Mouse (Mus musculus) myocyte (in vitro differentiated cells): Measurements from ENCODE around the gene Olfr536. TPM values are rescaled to one million over a fixed set of nuclear protein-coding genes. Genes with fewer than 3 reads are reported as not detected.
"Not testable (repeated sequence)": the region's sequence is repeated elsewhere in the genome, so short reads cannot be mapped to it uniquely, and the experiment has no call there.

ENCODE experiments used
- H3K27me3 ChIP-seq: one replicate; pipeline ENCODE4 v1.6.1; 2011; ENCODE audit not compliant: control insufficient read depth, insufficient read depth, insufficient read length
- H3K36me3 ChIP-seq: one replicate; pipeline ENCODE4 v1.6.1; 2011; ENCODE audit not compliant: control insufficient read depth, insufficient read depth
- H3K4me2 ChIP-seq: one replicate; pipeline ENCODE4 v1.6.1; 2011; ENCODE audit warnings: low read depth, control low read depth
- H3K4me3 ChIP-seq: one replicate; pipeline ENCODE4 v1.5.1; 2011; ENCODE audit warnings: mild to moderate bottlenecking, control low read depth, moderate library complexity
- H3K79me2 ChIP-seq: one replicate; pipeline ENCODE4 v1.6.1; 2011; ENCODE audit not compliant: control insufficient read depth, insufficient read depth
- H3ac ChIP-seq: one replicate; pipeline ENCODE4 v1.6.1; 2011; ENCODE audit not compliant: control insufficient read depth, insufficient read length
- CEBPB ChIP-seq: IDR thresholded peaks from 2 replicates; pipeline ENCODE4 v1.6.1; 2011; ENCODE audit warnings: mild to moderate bottlenecking, moderate library complexity; ENCODE audit not compliant: poor library complexity, insufficient read depth, severe bottlenecking
- E2F4 ChIP-seq: IDR thresholded peaks from one replicate; pipeline ENCODE4 v1.6.1; 2011; ENCODE audit warnings: mild to moderate bottlenecking, control low read depth, moderate library complexity; ENCODE audit not compliant: insufficient read depth
- MAX ChIP-seq: IDR thresholded peaks from one replicate; pipeline ENCODE4 v1.6.1; 2011; ENCODE audit warnings: low read depth, mild to moderate bottlenecking, control low read depth
- MYOD1 ChIP-seq, 3 experiments: IDR thresholded peaks; one replicate each; pipeline ENCODE4 v1.6.1; 2011; ENCODE audit warnings: control low read depth in 2 of 3, low read depth in 2 of 3, mild to moderate bottlenecking in 2 of 3, moderate library complexity in 1 of 3; ENCODE audit not compliant: insufficient read length in 2 of 3, control insufficient read depth in 1 of 3
- MYOG ChIP-seq, 3 experiments: IDR thresholded peaks; one replicate each; pipeline ENCODE4 v1.6.1; 2011; ENCODE audit warnings: control low read depth in 2 of 3, low read depth in 2 of 3, mild to moderate bottlenecking in 2 of 3; ENCODE audit not compliant: insufficient read length in 2 of 3, control insufficient read depth in 1 of 3, insufficient read depth in 1 of 3
- POLR2A ChIP-seq: IDR thresholded peaks from one replicate; pipeline ENCODE4 v1.6.1; 2011; ENCODE audit warnings: low read depth, mild to moderate bottlenecking, control low read depth, moderate library complexity; ENCODE audit not compliant: insufficient read length
- POLR2AphosphoS2 ChIP-seq: IDR thresholded peaks from one replicate; pipeline ENCODE4 v1.6.1; 2011; ENCODE audit warnings: low read depth, control low read depth; ENCODE audit not compliant: insufficient read length
- REST ChIP-seq: IDR thresholded peaks from one replicate; pipeline ENCODE4 v1.6.1; 2011; ENCODE audit warnings: mild to moderate bottlenecking, control low read depth, moderate library complexity; ENCODE audit not compliant: insufficient read depth, insufficient read length
- SRF ChIP-seq: IDR thresholded peaks from one replicate; pipeline ENCODE4 v1.6.1; 2011; ENCODE audit warnings: low read depth; ENCODE audit not compliant: control insufficient read depth, insufficient read length
- TCF12 ChIP-seq: IDR thresholded peaks from one replicate; pipeline ENCODE4 v1.6.1; 2011; ENCODE audit warnings: mild to moderate bottlenecking, control low read depth; ENCODE audit not compliant: poor library complexity, insufficient read depth, severe bottlenecking
- TCF3 ChIP-seq: IDR thresholded peaks from one replicate; pipeline ENCODE4 v1.6.1; 2011; ENCODE audit warnings: low read depth, control low read depth; ENCODE audit not compliant: insufficient read length
- USF1 ChIP-seq: IDR thresholded peaks from one replicate; pipeline ENCODE4 v1.6.1; 2011; ENCODE audit warnings: low read depth, mild to moderate bottlenecking, control low read depth, moderate library complexity
- polyA plus RNA-seq: library from polyadenylated mRNA; unstranded; fragments of >200 nt; fragmentation: generic; extraction: Trizol; gene quantifications from one replicate; pipeline ENCODE4 v1.2.1, GENCODE M21; 2012; ENCODE audit warnings: missing spikeins

The Olfr536 gene
- 0.05 TPM for polyA plus RNA-seq

GRCm38 (mm10) chr7:140507346-140508021, at the start of gene Olfr536:
TSS of gene Olfr536 (minus strand) at chr7:140507396.
- not testable (repeated sequence) for H3K79me2 ChIP-seq, H3K27me3 ChIP-seq, H3K4me2 ChIP-seq, H3K36me3 ChIP-seq, H3ac ChIP-seq, H3K4me3 ChIP-seq

GRCm38 (mm10) chr7:140539746-140540145, 32.5 kb upstream of the Olfr536 start:
- no peak overlapping the region for H3ac ChIP-seq
- no peaks in the 10 kb centered on the region for H3K27me3 ChIP-seq
- H3K4me2 ChIP-seq: no peak overlapping the region
- no peak overlapping the region for H3K4me3 ChIP-seq
- no peaks in the 10 kb centered on the region for H3K79me2 ChIP-seq
- H3K36me3 ChIP-seq: no peaks in the 10 kb centered on the region
- no peak for TF ChIP-seq TCF12
- peak; percentile 90 for TF ChIP-seq CEBPB

DNA sequence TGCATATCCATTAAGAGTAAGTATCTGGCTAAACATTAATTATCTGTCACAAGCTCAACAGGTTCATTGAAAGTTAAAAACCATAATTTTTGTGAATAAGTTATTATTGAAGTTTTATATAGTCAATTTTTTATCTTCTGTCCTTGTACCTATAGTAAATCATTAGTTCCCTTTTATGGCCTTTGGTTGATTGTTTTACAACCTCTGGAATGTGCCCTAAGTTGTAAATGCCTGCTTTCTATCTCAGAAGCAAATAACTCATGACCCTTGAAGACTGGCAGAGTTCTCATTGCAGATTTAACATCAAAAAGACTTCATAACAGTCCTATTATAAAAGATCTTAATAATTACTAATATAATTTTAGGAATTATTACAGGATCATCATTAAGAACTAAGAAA, 12.5 kb downstream of the Olfr536 start:
- Histone ChIP-seq H3K4me3 (no peak overlapping the region), H3K36me3 (no peaks in the 10 kb centered on the region), H3K4me2 (no peak overlapping the region), H3K79me2 (no peaks in the 10 kb centered on the region), H3ac (no peak overlapping the region), H3K27me3 (no peaks in the 10 kb centered on the region)
- TF ChIP-seq E2F4 (no peak), TCF3 (no peak), USF1 (no peak), MYOG (IDR thresholded peaks at IDR 0.05; ENCODE audit: control insufficient read depth in 1 of 3, insufficient read depth in 1 of 3, insufficient read length in 2 of 3, low read depth in 2 of 3) (no peak), POLR2A (no peak), MAX (no peak), SRF (no peak), REST (no peak), TCF12 (no peak), POLR2AphosphoS2 (no peak), MYOD1 (IDR thresholded peaks at IDR 0.05; ENCODE audit: control insufficient read depth in 1 of 3, insufficient read length in 2 of 3, low read depth in 2 of 3) (no peak), CEBPB (no peak)

DNA sequence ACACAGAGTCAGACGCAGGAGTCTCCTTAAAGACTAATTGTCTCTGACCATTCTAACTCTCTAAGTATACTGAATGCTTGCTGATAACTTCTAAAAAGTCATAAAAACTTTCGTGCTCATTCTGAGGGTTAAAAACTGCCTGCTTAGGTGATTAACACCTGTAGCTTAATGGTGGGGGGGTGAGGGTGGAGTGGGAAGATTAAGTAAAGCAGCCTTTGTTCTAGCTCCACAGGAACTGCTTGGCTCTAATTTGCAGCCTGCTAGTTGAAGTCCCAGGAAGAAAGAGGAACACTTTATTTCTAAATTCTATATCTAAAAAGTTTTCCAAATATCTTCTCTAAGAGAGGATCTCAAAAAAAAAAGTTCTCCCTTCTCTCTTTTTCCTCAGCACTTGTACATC, 13.0 kb downstream of the Olfr536 start:
- H3K4me3 ChIP-seq: no peak overlapping the region

DNA sequence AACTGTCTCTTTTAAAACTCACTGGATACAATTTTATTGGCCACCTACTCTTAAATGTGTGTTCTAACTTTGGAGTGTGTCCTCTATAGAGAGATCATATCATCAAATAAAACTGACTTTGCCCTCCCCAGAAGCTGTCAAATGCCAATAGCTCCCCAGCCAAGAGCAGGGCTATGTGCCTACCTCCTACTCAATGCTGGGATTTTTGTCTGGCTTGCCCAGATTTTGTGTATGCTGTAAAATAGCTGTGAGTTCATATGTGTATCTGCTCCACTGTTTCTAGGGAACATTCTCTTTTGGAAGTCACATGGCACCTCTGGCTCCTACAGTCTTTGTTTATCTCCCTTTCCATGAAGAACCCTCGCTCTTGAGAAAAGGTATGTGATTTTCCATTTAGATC, 18.2 kb downstream of the Olfr536 start:
- H3K27me3 ChIP-seq: no peaks in the 10 kb centered on the region
- TF ChIP-seq CEBPB: no peak

More for the DNA sequence above, 13.0 kb downstream of the Olfr536 start:
- Histone ChIP-seq H3ac (no peak overlapping the region), H3K79me2 (no peaks in the 10 kb centered on the region), H3K4me2 (no peak overlapping the region), H3K36me3 (no peaks in the 10 kb centered on the region), H3K27me3 (no peaks in the 10 kb centered on the region)
- TF ChIP-seq MYOD1 (IDR thresholded peaks at IDR 0.05; ENCODE audit: control insufficient read depth in 1 of 3, insufficient read length in 2 of 3, low read depth in 2 of 3) (no peak), MYOG (IDR thresholded peaks at IDR 0.05; ENCODE audit: control insufficient read depth in 1 of 3, insufficient read depth in 1 of 3, insufficient read length in 2 of 3, low read depth in 2 of 3) (no peak), POLR2AphosphoS2 (no peak), TCF12 (no peak), USF1 (no peak), REST (no peak), E2F4 (no peak), CEBPB (no peak), MAX (no peak), POLR2A (no peak), SRF (no peak), TCF3 (no peak)

DNA sequence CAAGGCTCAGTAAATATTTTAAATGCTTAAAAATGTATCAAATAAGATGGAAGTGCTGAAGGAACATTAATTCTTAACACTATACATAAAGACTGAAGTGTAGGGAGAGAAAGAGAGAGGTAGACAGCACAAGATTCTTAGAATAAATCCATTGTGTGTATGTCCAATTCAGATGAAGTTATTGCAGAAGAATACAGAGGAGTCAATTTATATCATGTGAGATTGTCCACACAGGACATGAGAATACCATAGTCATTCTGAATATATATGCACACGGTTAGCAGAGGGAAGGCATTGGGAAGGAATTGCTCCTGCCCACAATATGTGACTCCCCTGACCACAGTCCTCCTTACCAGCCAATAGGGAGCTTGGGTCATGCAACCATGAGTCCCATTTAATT, 23.3 kb downstream of the Olfr536 start, which contains the start of gene Olfr535:
Olfr535 (plus strand) TSS at position 301 of the 400 bp plus-strand sequence.
- no peak within 1 kb of the TSS for H3K4me2 ChIP-seq
- no peak within 1 kb of the TSS for H3K4me3 ChIP-seq
- H3K27me3 ChIP-seq: no peaks in the 10 kb centered on the region
- H3K79me2 ChIP-seq: no peaks in the 10 kb centered on the region
- no peaks in the 10 kb centered on the region for H3K36me3 ChIP-seq
- TF ChIP-seq TCF3: no peak
- H3ac ChIP-seq: no peak within 1 kb of the TSS

More for the DNA sequence above, 18.2 kb downstream of the Olfr536 start:
- Histone ChIP-seq H3K4me3 (no peak overlapping the region), H3K36me3 (no peaks in the 10 kb centered on the region), H3K79me2 (no peaks in the 10 kb centered on the region), H3ac (no peak overlapping the region), H3K4me2 (no peak overlapping the region)
